Mouse (Mus musculus) splenic B cell, adult 2 months (primary cell): ENCODE measurements around the gene Fam124a.

Source experiments
- DNase-seq: peaks from one replicate; pipeline ENCODE4 v3.0.0-alpha.2; 2011; ENCODE audit warnings: low read depth, low spot score
- H3K27me3 ChIP-seq: 2 replicates; pipeline ENCODE4 v1.6.1; 2012; ENCODE audit warnings: mild to moderate bottlenecking, low read length, moderate library complexity, mixed read lengths; ENCODE audit not compliant: control insufficient read depth, poor library complexity, insufficient read depth, severe bottlenecking
- H3K36me3 ChIP-seq: 2 replicates; pipeline ENCODE4 v1.6.1; 2012; ENCODE audit warnings: mild to moderate bottlenecking, low read length, moderate library complexity, mixed read lengths; ENCODE audit not compliant: control insufficient read depth, poor library complexity, insufficient read depth, severe bottlenecking

Fam124a gene

GRCm38 (mm10) chr14:62555309-62555829 is at the start of gene Fam124a:
TSS of gene Fam124a (plus strand) at chr14:62555737.
- no peaks in the 10 kb centered on the region for H3K36me3 ChIP-seq
- H3K27me3 ChIP-seq: no peaks in the 10 kb centered on the region
- peak; percentile 15 for DNase-seq

DNA sequence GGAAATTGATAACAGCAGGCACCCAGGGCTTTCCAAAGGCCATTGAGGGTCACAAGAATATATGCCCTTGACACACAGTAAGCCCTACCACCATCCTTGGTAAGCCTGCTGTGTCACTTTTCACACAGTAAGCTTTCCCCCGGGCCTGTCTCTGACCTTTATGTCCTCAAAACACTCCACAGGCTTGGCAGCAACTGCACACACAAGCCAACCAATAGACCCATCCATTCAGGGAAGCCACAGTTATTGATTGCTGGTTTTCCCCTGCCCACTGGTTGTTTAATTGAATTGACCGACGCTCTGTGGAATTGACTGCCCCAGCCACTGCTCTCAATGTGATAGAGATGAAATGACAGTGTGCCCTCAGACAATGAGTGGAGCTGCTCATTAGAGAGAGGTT is 49.3 kb upstream of the Fam124a start:
- H3K36me3 ChIP-seq: no peaks in the 10 kb centered on the region
- H3K27me3 ChIP-seq: no peaks in the 10 kb centered on the region
- DNase-seq: no peak

- H3K36me3 ChIP-seq: no peaks in the 10 kb centered on the region
- H3K27me3 ChIP-seq: no peaks in the 10 kb centered on the region
- DNase-seq: no peak
Measured at GRCm38 (mm10) chr14:62509350-62509749, 46.2 kb upstream of the Fam124a start.

DNA sequence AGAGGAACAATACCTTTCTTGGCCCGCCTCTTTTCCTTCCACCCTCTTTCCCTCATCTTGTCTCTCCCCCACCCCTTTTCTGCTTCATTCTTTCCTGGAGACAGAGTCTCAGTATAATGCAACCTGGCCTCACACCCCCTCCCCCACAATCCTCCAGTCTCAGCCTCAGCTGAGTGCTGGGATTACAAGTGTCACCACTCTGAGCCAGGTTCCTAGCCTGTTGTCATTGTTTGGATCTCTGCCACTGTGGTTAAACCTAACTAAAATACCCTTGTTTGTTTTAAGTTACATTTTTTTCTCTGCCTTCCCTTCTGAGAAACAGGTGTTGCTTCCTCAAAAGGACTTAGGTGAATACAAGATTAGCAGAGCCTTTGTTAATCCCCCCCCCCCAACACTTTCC is 42.7 kb upstream of the Fam124a start:
- no peak for DNase-seq
- no peaks in the 10 kb centered on the region for H3K27me3 ChIP-seq
- no peaks in the 10 kb centered on the region for H3K36me3 ChIP-seq

DNA sequence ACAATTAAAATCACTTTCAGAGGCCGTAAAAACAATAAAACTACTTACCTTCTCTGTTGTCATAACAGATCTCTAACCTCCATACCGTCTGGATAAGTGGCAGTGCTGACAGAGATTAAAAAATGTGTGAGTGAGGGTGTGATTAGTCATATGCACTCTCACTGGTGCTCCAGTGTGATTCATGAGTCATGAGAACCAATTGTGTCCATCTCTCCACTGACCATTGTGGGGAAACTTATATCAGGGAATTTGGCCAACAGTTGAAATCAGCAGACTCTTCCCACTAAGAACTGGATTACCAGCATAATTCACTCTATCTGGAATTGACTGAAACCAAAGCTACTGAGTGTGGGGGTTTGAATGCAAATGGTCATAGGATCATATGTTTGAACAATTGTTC is 24.6 kb upstream of the Fam124a start:
- no peaks in the 10 kb centered on the region for H3K36me3 ChIP-seq
- H3K27me3 ChIP-seq: no peaks in the 10 kb centered on the region
- no peak for DNase-seq

- Histone ChIP-seq H3K27me3 (no peaks in the 10 kb centered on the region), H3K36me3 (no peaks in the 10 kb centered on the region)
- DNase-seq: no peak
Measured at GRCm38 (mm10) chr14:62536127-62536526, 19.4 kb upstream of the Fam124a start.

GRCm38 (mm10) chr14:62536988-62537387 is 18.5 kb upstream of the Fam124a start:
- no peak for DNase-seq
- H3K36me3 ChIP-seq: no peaks in the 10 kb centered on the region
- H3K27me3 ChIP-seq: no peaks in the 10 kb centered on the region

DNA sequence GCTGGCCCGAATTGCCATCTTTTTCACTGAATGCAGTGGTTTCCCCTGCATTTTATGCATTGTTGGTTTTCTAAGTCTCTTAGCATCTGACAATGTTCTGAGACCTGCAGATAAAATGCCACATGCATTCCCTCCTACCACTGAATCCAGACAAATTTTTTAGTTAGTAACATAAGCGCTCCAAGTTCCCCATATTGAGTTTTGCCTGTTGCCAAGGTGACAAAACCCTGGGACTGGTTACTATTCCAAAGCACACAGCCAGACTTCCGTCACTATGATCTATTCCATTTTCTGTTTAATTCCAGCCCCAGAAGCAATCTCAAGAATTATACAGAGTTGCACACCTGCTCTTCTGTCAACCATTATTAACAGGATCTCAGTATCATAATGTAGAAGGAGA is 15.7 kb upstream of the Fam124a start:
- no peak for DNase-seq
- Histone ChIP-seq H3K27me3 (no peaks in the 10 kb centered on the region), H3K36me3 (no peaks in the 10 kb centered on the region)

DNA sequence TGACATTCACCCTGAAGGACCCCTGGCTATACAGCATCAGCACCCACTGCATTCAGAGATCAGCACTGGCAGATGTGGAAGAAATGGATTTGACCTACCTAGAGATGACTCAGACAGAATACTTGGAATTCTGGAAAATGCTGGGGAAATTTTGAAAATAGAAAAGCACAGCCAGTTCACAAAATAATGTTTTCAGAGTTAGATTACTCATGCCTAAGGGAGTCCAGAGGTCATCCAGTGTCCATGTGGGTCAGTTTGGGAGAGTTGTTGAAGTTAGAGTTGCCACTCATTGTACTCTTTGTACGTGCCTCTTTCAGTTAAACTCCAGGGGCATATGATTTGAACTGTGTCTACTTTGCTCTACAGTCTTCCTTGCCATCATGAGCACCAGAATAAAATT is 13.8 kb upstream of the Fam124a start:
- Histone ChIP-seq H3K36me3 (no peaks in the 10 kb centered on the region), H3K27me3 (no peaks in the 10 kb centered on the region)
- no peak for DNase-seq

GRCm38 (mm10) chr14:62546296-62546695 is 9.2 kb upstream of the Fam124a start:
- Histone ChIP-seq H3K36me3 (no peaks in the 10 kb centered on the region), H3K27me3 (no peaks in the 10 kb centered on the region)
- DNase-seq: no peak

DNA sequence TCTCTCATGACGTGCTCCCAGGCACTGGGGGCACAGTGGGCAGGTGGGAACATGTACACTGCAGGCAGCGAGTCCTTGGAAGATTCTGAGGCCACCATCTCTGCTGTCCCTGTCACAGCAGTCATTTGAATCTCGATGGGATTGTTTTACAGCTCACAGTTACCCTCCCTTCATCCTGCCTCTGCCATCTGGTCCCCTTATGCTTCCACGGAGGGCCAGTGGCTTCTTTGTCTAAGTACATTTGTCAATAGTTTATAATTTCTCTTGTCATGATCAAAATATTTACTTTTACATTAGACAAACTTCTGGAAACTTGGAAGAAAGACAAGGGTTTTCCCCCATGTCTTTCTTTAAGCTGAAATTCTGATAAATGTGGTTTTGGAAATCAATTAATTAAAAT is 8.8 kb upstream of the Fam124a start:
- Histone ChIP-seq H3K36me3 (no peaks in the 10 kb centered on the region), H3K27me3 (no peaks in the 10 kb centered on the region)
- DNase-seq: no peak

GRCm38 (mm10) chr14:62550121-62550520 is 5.4 kb upstream of the Fam124a start:
- H3K36me3 ChIP-seq: no peaks in the 10 kb centered on the region
- no peaks in the 10 kb centered on the region for H3K27me3 ChIP-seq
- DNase-seq: no peak

DNA sequence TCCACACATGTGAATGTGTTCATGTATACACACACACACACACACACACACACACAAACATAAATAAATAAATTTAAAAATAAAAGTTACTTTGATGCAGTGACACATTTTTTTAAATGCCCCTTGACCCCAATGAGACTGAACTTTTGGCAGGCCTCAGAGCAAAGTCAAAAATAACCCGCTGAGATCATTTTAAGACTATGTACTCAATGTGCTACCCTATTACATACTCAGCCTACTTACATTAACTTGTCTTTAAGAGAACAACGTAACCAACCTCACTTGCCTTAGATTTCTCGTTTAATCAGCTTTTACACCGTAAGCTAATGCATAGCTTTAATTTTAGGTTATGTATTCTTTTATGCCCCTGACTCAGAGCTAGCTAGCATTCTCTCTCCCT is 2.8 kb upstream of the Fam124a start:
- H3K27me3 ChIP-seq: no peaks in the 10 kb centered on the region
- no peak for DNase-seq
- no peaks in the 10 kb centered on the region for H3K36me3 ChIP-seq

GRCm38 (mm10) chr14:62553786-62554185 is 1.8 kb upstream of the Fam124a start:
- H3K36me3 ChIP-seq: no peaks in the 10 kb centered on the region
- H3K27me3 ChIP-seq: no peaks in the 10 kb centered on the region
- DNase-seq: no peak

GRCm38 (mm10) chr14:62555840-62556810 is 588 bp downstream of the Fam124a start:
- Histone ChIP-seq H3K36me3 (no peaks in the 10 kb centered on the region), H3K27me3 (no peaks in the 10 kb centered on the region)
- DNase-seq: no peak
